In genomic region chr1:189782709-189783108, GRCm38 (mm10) we compare ENCODE assay signal across 34 mouse cellular contexts. TPM values are rescaled to one million over a fixed set of nuclear protein-coding genes. Genes with fewer than 3 reads are reported as not detected.
DNase-seq lines count a peak whose midpoint lies in the region; ATAC-seq and TF ChIP-seq lines count a peak whose summit lies in the region.
"Had no signal": no experiment of that assay in that cellular context is flagged by ENCODE, and none has a peak within 500 bp of the region (broad histone marks: within the 10 kb centered on the region; RNA-seq: fewer than 3 reads in every experiment).

No protein-coding gene starts in this region.

- TF ChIP-seq CTCF in lung, postnatal 0 days (IDR thresholded peaks at IDR 0.05) = no peak

- no peaks in the 10 kb centered on the region for H3K9me3 ChIP-seq in heart, embryonic 11.5 days (replicated peaks; ENCODE audit: control insufficient read depth, low read length)
- no peaks in the 10 kb centered on the region for H3K9me3 ChIP-seq in heart, embryonic 16.5 days (replicated peaks; ENCODE audit: control insufficient read depth, low read length)
- no peaks in the 10 kb centered on the region for H3K9me3 ChIP-seq in lung, embryonic 15.5 days
- H3K9me3 ChIP-seq in lung, postnatal 0 days (ENCODE audit: low read length) = no peaks in the 10 kb centered on the region
- H3K9me3 ChIP-seq: embryonic facial prominence, embryonic 12.5 days; forebrain, embryonic 10.5 days; forebrain, embryonic 15.5 days; hindbrain, embryonic 12.5 days; liver, embryonic 12.5 days; midbrain, embryonic 10.5 days; midbrain, embryonic 15.5 days; neural tube, embryonic 15.5 days; stomach, embryonic 15.5 days had no signal

- no peak for TF ChIP-seq EP300 in lung, postnatal 0 days (IDR thresholded peaks at IDR 0.05)

- peaks cover 69% of the 10 kb centered on the region for H3K4me1 ChIP-seq in heart, embryonic 11.5 days (ENCODE audit: control insufficient read depth, insufficient read depth, low read length)
- H3K4me1 ChIP-seq in heart, embryonic 16.5 days (ENCODE audit: control insufficient read depth, insufficient read depth, low read length) = peaks cover 57% of the 10 kb centered on the region
- H3K4me1 ChIP-seq in lung, embryonic 15.5 days = peaks cover 80% of the 10 kb centered on the region
- peaks cover 17% of the 10 kb centered on the region for H3K4me1 ChIP-seq in lung, postnatal 0 days (ENCODE audit: insufficient read depth, low read depth, low read length)
- H3K4me1 ChIP-seq: midbrain, embryonic 15.5 days had no signal

- no peak overlapping the region for H3K9ac ChIP-seq in heart, embryonic 11.5 days (ENCODE audit: low read depth, low read length)
- 0 out of 2 replicates have a peak overlapping the region, but pooled peaks have one; percentile 16 for H3K9ac ChIP-seq in heart, embryonic 16.5 days (ENCODE audit: low read length)
- no peak overlapping the region for H3K9ac ChIP-seq in lung, embryonic 15.5 days
- no peak overlapping the region for H3K9ac ChIP-seq in lung, postnatal 0 days (replicated peaks; ENCODE audit: low read depth)
- H3K9ac ChIP-seq: embryonic facial prominence, embryonic 12.5 days; forebrain, embryonic 15.5 days; hindbrain, embryonic 12.5 days; liver, embryonic 12.5 days; liver, postnatal 0 days; midbrain, embryonic 15.5 days; neural tube, embryonic 15.5 days; stomach, embryonic 15.5 days had no signal

- DNase-seq in heart, adult 11 months = no peak
- no peak for DNase-seq in heart, adult 8-10 months (ENCODE audit: low spot score)
- no peak for DNase-seq in lung, postnatal 0 days (ENCODE audit: low spot score)
- no peak for DNase-seq in right cerebral cortex, adult 2 months (ENCODE audit: low spot score in 2 of 2)
- DNase-seq: adrenal gland, postnatal 10 days; cerebellum, adult 9-10 months; cerebellum, postnatal 36 days; embryo, embryonic 11 days; gastrocnemius, postnatal 25 days; heart, adult 2 months; kidney, adult 9 months; layer of hippocampus, postnatal 36 days; left cerebral cortex, postnatal 4 days; liver, postnatal 0 days; lung, postnatal 10 days; retina, postnatal 1 day; right cerebral cortex, postnatal 25 days; thymus, postnatal 25 days had no signal

- WGBS in heart, embryonic 11.5 days (ENCODE audit: insufficient replicate concordance) = 76% methylated on average over 6 of the region's 6 CpGs
- WGBS in heart, embryonic 16.5 days = 55% methylated on average over 6 of the region's 6 CpGs
- WGBS in lung, embryonic 15.5 days = 67% methylated on average over 6 of the region's 6 CpGs
- 57% methylated on average over 6 of the region's 6 CpGs for WGBS in lung, postnatal 0 days

- H3K36me3 ChIP-seq in heart, embryonic 11.5 days (ENCODE audit: control insufficient read depth, insufficient read depth, low read length) = no peaks in the 10 kb centered on the region
- H3K36me3 ChIP-seq in heart, embryonic 16.5 days (ENCODE audit: control insufficient read depth, insufficient read depth) = no peaks in the 10 kb centered on the region
- H3K36me3 ChIP-seq in lung, embryonic 15.5 days = no peaks in the 10 kb centered on the region
- no peaks in the 10 kb centered on the region for H3K36me3 ChIP-seq in lung, postnatal 0 days (ENCODE audit: insufficient read depth, low read length)
- H3K36me3 ChIP-seq: embryonic facial prominence, embryonic 12.5 days; forebrain, embryonic 10.5 days; forebrain, embryonic 15.5 days; G1E; hindbrain, embryonic 12.5 days; liver, embryonic 12.5 days; midbrain, embryonic 10.5 days; midbrain, embryonic 15.5 days; neural tube, embryonic 15.5 days; stomach, embryonic 15.5 days had no signal

- no peaks in the 10 kb centered on the region for H3K27me3 ChIP-seq in heart, embryonic 11.5 days (ENCODE audit: control insufficient read depth, insufficient read depth, low read length)
- H3K27me3 ChIP-seq in heart, embryonic 16.5 days (ENCODE audit: control insufficient read depth, insufficient read depth, low read length) = no peaks in the 10 kb centered on the region
- no peaks in the 10 kb centered on the region for H3K27me3 ChIP-seq in lung, embryonic 15.5 days
- no peaks in the 10 kb centered on the region for H3K27me3 ChIP-seq in lung, postnatal 0 days (replicated peaks; ENCODE audit: insufficient read depth, low read length)
- H3K27me3 ChIP-seq: embryonic facial prominence, embryonic 12.5 days; liver, embryonic 12.5 days; neural tube, embryonic 15.5 days; Patski; stomach, embryonic 15.5 days had no signal

- H3K4me3 ChIP-seq in heart, embryonic 11.5 days (ENCODE audit: low read depth, low read length) = no peak overlapping the region
- H3K4me3 ChIP-seq in heart, embryonic 16.5 days (ENCODE audit: low read length) = peak overlapping the region; percentile 23
- H3K4me3 ChIP-seq in lung, embryonic 15.5 days = no peak overlapping the region
- H3K4me3 ChIP-seq in lung, postnatal 0 days (ENCODE audit: low read depth, low read length) = no peak overlapping the region
- H3K4me3 ChIP-seq: embryonic facial prominence, embryonic 12.5 days; forebrain, embryonic 10.5 days; forebrain, embryonic 15.5 days; heart, adult 2 months; hindbrain, embryonic 12.5 days; liver, embryonic 12.5 days; midbrain, embryonic 10.5 days; midbrain, embryonic 15.5 days; neural tube, embryonic 15.5 days; stomach, embryonic 15.5 days had no signal

- no peak for ATAC-seq in heart, embryonic 11.5 days (replicated peaks; ENCODE audit: insufficient number of reproducible peaks, low FRiP score, low TSS enrichment)
- ATAC-seq in heart, embryonic 16.5 days (replicated peaks; ENCODE audit: extremely low read depth, insufficient read depth, low FRiP score) = no peak; the same call in 1 of the 2 replicates
- ATAC-seq in lung, embryonic 15.5 days (ENCODE audit: borderline replicate concordance, extremely low read depth, low FRiP score, low TSS enrichment) = no peak
- ATAC-seq in lung, postnatal 0 days = no peak
- ATAC-seq: forebrain, embryonic 15.5 days; intestine, embryonic 16.5 days; liver, embryonic 12.5 days; liver, postnatal 0 days; midbrain, embryonic 15.5 days; Patski had no signal

- peak overlapping the region; percentile 43 for H3K4me2 ChIP-seq in heart, embryonic 11.5 days
- peak overlapping the region; percentile 46 for H3K4me2 ChIP-seq in heart, embryonic 16.5 days (ENCODE audit: low read depth, low read length)
- no peak overlapping the region for H3K4me2 ChIP-seq in lung, embryonic 15.5 days
- no peak overlapping the region for H3K4me2 ChIP-seq in lung, postnatal 0 days (replicated peaks; ENCODE audit: low read depth, low read length)
- H3K4me2 ChIP-seq: embryonic facial prominence, embryonic 12.5 days; forebrain, embryonic 15.5 days; hindbrain, embryonic 12.5 days; liver, embryonic 12.5 days; midbrain, embryonic 15.5 days; neural tube, embryonic 15.5 days; stomach, embryonic 15.5 days had no signal

- 0 out of 2 replicates have a peak overlapping the region, but pooled peaks have one; percentile 24 for H3K27ac ChIP-seq in heart, embryonic 11.5 days (ENCODE audit: low read depth, low read length)
- no peak overlapping the region; the same call in 1 of the 2 replicates for H3K27ac ChIP-seq in heart, embryonic 16.5 days (ENCODE audit: low read length)
- H3K27ac ChIP-seq in lung, embryonic 15.5 days = 0 out of 2 replicates have a peak overlapping the region, but pooled peaks have one; percentile 9
- no peak overlapping the region for H3K27ac ChIP-seq in lung, postnatal 0 days (ENCODE audit: low read length)
- H3K27ac ChIP-seq: embryonic facial prominence, embryonic 12.5 days; forebrain, embryonic 10.5 days; forebrain, embryonic 15.5 days; heart, adult 2 months; hindbrain, embryonic 12.5 days; liver, embryonic 12.5 days; macrophage; midbrain, embryonic 10.5 days; midbrain, embryonic 15.5 days; neural tube, embryonic 15.5 days; stomach, embryonic 15.5 days had no signal

RNA-seq across cellular contexts. Expression of gene Ptpn14, which starts 54.6 kb away (rescaled TPM):
- polyA plus RNA-seq in heart, embryonic 11.5 days (2014; fragmentation: Nextera tagmentation; extraction: Ambion mirVana) = 10.1 and 11.7 TPM in 2 replicates
- 8.0 and 9.6 TPM in 2 replicates for polyA plus RNA-seq in heart, embryonic 16.5 days (2015; fragmentation: Nextera tagmentation; extraction: Ambion mirVana)
- total RNA-seq in heart, adult 8-10 months (2022) = 10 to 100 TPM; 31.2 to 35.9 (median 33.9) TPM
- 8.3 and 8.6 TPM in 2 replicates for polyA plus RNA-seq in lung, embryonic 15.5 days (2015; fragmentation: Nextera tagmentation; extraction: Ambion mirVana)
- 4.9 and 5.2 TPM in 2 replicates for polyA plus RNA-seq in lung, postnatal 0 days (2015; fragmentation: Nextera tagmentation; extraction: Ambion mirVana)
- polyA plus RNA-seq: G1E had no signal

Comparison
In these comparisons a context has a peak if more than half of its experiments do, and no peak if none do; other contexts are left out.
1. H3K27ac ChIP-seq: peak in heart, embryonic 11.5 days (single experiment) and lung, embryonic 15.5 days (single experiment); none in heart, embryonic 16.5 days (single experiment) and lung, postnatal 0 days (single experiment).
2. H3K4me2 ChIP-seq: peak in heart, embryonic 11.5 days (single experiment) and heart, embryonic 16.5 days (single experiment); none in lung, embryonic 15.5 days (single experiment) and lung, postnatal 0 days (single experiment).